Mouse (Mus musculus): ENCODE data around the gene Foxp1.

Foxp1 gene

DNA sequence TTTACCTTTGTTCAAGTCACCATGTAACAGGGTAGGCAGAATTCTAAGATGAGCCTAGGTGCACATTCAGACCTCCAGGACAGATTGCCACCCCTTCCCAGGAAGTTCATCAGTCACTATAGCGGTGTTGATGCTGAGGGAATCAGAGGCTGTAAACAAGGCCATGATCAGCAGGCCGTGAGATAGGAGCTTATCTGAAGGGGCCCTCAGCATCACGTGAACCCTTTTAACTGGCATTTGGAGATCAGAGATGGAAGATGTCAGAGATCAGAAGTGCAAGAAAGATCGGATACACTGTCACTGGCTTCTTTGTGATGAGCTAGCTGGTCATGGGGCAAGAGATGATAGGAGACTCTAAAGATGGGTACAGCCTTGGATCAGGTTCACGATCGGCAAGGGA lies 414.8 kb downstream of the Foxp1 start:
- no peak for DNase-seq

DNA sequence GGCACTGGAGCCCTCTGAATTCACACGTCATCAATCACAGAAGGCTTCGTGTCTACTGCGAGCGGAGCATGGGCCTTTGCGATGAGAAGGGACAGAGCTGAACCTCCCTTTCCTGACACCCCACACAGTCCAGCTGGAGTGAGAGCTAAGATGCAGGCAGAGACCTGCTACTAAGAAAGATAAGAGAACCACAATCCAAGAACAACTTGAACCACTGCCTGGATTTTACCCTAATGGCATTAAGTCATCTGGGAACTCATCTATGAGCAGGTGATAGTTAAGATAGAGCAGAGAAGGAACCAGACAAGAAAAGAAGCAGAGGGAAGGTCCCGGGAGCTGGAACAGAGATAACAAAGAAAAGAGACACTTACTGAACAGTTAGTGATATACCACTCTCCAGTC lies 415.4 kb downstream of the Foxp1 start:
- no peak for DNase-seq

DNA sequence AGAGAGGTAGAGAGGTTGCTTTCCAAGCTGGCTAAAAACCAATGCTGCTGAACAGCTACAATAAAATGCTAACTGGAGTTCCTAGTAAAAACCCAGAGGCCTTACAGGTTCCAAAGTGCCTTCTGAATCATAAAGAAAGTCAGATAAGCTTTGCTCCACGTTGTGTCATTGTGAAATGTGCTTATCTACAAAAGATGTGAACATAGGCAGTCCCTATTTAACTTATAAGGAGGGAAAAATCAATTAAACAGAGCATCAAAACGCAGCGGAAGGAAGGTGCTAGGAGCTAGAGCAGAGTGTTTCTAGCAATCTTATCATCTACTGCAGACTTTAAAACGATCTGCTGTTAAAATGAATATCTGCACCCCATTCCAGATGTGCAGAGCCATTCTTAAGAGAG lies 416.5 kb downstream of the Foxp1 start:
- no peak for DNase-seq

DNA sequence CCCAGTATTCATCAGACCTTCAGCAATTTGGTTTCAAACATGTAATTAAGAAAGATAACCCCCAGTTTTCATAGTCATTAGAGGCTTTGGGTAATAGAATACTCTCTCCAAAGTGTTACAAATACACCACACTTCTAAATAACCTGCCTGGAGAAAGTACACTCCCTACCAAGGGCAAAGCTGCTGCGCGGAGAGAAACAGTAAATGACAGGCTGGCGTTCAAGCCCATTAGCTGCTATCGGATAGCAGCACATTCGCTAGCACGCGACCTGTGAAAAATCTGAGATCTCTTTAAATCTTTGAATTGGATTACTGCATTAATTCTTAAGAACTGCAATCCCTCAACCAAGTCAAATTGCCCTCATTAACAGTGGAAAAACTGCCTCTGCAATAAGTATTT lies 418.1 kb downstream of the Foxp1 start:
- no peak for DNase-seq

DNA sequence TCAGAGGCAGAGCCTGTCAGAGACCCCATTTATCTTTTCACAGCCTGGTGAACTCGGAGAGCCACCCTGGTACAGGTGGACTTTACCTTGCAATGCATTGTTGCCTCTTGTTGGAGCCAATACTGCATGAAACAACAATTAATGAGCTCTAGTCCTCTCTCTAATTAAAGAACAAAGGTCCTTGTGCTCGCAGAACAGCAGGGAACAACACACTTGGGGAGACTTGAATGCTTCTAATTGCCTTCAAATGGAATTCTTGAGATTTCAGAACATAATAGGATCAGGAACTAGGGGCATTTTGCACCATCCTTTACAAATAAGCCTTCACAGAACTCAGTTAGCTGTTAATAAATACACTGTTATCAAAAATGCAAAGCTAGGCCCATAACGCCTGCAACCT lies 418.6 kb downstream of the Foxp1 start:
- DNase-seq, result no peak

DNA sequence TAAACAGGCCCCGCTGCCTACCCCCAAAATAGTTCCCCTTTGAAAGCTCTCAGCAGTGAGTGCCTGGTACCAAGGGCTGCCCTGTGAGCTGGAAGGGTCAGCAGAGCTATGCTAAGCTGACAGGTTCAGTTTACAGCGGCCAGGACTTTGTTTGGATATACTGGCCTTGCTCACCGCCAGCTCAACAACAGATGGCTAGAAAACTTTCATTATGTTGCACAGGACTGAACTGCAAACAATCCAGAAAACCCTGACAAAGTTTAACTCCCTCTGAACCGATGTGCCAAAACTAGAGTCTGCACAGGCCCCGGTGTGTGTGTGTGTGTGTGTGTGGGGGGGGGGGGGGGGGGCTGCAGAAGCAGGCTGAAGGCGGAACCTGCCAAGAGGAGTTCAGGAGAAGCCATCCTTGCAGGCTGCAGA lies 421.0 kb downstream of the Foxp1 start:
- no peak for DNase-seq

DNA sequence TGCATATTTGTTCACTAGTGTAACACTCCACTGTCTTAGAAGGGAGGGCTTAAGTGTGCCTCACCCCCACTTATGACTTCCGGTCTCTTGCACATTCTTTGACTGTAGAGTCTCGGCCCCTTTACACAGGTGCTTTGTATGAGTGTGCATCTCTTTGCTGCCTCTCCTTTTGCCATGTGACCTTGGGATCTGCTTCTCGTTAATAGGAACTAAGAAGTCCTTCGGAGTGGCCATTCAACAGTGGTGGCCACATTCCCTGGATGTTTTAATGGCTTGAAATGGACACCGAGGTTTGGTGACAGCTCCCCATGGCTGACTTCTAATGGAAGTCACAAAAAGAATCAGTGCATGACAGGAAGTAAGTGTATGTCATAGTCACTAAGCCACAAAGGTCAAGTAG lies 422.2 kb downstream of the Foxp1 start:
- no peak for DNase-seq

DNA sequence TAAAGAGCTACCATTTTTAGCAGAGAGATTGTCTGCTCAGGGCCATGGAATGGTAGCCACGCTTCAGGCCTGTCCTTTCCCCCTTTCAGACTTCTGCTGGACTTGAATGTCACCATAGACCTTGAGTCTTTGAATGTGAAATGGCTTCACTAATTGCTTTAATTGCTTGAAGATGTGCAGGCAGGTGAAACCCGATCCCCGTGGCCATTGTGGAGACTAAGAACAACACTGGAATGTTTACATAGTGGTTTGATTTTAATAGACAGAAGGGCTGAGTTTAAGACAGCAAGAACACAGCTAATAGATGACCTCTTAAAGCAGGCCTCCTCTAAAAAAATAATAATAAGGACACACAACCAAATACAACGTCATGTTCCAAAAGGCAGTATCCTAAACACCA lies 422.7 kb downstream of the Foxp1 start:
- DNase-seq, result no peak

DNA sequence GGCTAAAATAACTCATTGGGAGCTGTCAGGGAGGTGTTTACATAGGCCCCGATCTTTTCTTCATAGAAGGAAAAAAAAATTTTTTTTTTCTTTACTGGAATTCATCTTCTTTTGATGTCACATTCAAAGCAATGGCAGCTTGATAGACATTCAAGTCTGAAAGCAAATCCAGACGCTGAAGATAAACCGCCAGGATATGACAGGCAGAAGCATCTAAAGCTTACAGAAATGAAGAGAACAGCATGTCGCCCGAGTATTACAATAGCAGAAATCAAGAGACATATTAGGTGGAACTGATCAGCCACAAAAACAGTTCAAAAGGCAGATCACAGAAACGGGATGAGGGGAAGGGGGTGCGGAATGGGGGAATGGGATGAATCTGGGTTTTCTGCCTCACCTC lies 425.3 kb downstream of the Foxp1 start:
- DNase-seq, result no peak

DNA sequence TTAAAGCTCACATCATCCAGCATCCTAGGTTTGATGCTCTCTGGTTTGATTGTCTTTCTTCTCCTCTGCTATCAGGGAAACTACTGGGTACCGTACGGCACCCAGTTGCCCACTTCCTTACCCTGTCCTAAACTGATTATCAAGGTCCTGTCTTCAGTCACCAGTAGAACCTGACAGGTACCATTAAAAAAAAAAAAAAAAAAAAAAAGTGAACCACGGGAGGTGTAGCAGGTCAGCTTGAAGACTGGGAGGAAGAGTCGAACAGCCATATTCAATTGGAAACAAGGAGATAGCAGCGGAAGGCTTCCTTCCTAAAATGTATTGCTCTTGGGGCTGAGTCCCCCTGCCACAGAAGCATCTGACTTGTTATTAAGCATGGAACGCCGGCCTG lies 425.8 kb downstream of the Foxp1 start:
- no peak for DNase-seq

DNA sequence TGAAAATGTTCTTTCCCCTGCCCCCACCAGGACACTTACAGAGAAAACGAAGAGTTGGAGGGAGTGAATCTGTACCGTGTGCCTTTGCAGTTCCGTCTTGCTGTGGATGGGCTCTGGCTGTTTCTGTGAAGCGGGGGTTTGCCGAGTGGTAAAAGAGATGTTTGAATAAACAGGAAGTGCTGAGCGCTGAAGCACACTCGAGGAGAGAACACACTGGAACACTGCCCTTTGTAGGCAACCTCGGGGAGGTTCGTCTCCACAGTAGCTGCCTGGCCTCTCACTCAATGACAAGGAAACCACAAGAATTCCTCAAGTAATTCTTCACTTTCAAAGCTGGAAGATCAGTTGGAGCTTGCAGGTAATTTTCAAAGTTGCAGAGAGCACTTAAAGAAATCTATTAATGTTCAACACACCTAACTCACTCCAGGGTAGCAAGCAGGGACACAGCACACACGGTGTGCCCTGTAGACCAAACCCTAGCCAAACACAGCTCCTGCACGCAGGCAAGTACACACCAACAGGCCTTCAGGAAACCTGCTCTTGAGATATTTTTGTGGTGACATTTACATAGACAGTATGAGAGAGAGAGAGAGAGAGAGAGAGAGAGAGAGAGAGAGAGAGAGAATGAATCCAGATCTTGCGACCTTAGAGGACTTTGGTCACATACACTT lies 426.3 kb downstream of the Foxp1 start:
- DNase-seq, result peak; percentile 15

DNA sequence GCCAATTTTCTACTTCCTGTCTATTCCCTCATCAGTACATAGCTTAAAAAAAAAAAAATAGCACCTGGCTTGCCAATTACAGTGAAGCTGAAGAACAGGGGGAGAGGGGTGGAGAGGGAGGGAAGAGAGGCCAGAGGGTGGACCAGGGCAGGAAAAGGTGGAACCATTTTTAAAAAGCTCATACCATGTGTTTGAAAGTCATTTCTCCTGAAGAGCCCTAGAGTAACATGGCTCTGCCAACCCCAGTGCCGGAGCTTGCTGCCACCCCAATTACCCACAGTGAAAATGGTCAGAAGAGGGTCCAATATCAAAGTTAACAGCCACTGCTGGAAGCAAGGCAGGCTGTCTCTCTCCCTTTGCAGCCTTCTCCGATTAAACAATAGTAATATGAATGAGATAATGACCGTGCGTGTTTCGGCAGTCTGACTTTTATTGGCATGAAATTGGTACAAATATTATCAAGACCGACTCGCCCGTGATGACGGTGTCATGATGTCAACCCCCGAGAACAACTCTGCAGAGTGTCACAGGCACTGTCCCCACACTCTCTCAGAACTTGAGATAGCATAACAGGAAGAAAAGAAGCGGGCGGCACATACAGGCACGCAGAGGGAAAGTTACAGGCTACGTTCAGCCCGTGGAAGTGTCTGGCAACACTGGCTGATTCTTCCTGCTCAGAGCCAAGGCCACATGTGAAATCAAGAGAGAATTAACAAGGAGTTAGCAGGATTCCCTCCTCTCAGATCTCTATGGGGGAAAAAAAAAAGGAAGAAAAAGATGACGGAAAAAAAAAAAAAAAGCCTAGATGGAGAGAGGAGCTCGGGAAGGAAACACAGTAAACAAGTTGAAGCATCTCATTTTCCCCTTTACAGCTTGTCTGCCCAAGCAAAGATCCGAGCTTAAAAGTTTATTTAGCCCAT lies 427.1 kb downstream of the Foxp1 start:
- DNase-seq, result no peak

DNA sequence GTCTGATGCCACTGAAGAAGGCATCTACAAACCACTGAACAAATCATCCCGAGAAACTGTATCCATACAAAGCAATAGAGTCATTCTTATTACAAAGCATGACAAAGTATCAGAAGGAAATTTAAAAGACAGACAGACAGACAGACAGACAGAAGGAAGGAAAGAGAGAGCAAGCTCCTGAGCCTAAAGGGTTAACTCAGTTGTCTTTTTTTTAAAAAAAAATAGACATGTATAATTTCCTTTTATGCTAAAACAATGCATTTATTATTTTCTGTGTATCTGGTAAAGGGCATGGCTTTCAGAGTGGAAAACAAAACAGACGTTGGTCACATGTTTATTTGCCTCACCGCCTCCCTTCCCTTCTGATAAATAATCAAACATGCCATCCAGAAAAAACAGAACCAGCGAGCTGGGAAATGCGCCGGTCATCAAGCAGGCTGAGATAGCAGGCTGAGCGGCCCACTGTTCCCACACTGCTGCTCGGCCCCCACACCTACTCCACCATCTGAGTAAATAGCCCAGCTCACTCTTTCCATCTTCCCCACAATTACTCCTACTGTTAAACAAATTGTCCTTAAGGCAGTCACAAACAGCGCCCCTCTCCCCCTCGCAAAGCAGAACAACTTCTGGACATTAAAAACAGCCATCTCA lies 428.1 kb downstream of the Foxp1 start:
- no peak for DNase-seq

DNA sequence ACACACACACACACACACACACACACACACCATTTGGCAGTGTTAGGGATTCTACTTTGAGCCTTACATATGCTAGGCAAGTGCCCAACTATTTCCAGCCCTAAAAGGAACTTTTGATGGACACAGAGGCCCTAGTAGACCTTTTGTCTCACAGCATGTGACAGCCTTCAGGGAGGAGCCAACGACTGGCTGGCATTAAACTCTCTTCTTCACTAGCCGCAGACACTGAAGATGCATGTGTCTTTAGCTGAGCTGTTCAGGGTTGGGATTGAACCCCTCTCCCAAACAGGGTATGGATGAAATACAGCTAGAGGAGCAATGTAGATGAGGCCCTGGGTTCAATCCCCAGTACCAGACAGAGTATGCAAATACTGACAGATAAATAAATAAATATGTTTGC lies 428.7 kb downstream of the Foxp1 start:
- DNase-seq, result no peak

DNA sequence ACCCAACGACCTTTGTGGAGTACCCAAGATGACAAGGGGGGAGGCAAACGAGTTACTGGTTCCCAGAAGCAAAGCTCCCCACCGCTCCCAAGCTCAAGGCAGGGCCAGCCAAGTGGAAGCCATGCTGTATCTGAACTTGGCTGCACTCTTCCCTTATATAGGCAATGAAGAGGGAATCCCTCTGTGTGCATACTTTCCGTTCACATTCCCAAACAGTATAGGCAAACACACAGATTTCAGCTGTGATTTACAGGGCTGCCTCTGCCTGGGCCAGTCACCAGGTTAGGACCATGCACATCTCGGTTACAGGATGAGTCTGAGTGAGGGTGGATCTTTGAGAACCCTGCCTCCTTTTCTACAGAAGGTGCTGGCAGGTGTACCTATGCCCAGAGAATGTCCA lies 429.3 kb downstream of the Foxp1 start:
- DNase-seq, result no peak

DNA sequence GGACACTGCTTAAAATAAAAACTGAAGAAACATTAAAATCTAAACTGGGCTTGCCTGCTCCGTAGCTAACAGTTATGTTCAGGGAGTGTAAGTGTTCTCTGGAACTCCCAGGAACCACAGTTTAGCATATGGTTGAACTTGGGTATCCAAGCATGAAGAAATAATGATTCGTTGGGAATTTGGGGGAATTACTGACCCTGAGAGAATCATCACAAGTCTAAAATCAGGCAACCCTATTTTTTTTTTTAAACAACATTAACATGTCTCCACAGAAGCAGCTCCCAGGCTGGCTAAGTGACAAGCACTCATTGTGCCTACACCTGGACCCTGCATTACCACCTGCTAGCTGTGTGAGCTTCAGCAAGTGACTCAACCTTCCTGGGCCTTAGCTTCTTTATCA lies 430.7 kb downstream of the Foxp1 start:
- no peak for DNase-seq

DNA sequence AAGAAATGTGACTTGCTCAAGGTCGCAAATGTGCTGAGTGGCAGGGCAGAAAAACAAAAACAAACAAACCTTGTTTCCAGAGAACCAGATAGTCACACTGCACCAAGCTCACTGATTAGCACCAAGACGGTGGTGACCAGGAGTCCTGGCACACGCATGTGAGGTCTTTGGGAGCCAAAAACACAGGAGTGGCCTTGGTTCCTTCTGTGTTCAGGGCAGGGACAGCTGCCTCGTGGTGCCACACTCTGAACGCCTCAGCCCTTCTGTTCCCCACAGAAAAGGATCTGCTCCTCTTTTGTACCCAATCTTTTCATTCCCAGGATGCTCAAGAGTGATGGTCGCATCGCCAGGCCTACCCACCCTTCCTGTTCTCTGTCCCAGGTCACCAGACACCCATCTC lies 434.9 kb downstream of the Foxp1 start:
- DNase-seq, result no peak

DNA sequence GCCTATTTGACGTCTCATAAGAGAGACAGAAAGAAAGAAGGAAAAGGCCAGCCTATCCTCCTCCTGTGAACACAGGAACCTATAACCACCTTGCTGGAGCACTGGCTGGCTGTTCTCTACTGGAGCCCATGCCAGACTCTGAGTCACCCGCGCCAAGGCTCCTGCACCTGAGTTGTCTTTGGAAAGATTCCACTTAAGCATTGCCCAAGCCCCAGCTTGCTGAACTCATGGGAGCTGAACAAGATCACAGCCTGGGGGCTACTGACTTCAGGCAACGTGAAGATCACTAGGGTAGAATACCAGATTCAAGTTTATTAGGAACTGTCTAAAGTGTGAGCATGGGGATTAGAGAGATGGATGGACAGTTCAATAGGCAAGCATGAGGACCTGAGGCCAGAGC lies 437.6 kb downstream of the Foxp1 start:
- DNase-seq, result no peak

DNA sequence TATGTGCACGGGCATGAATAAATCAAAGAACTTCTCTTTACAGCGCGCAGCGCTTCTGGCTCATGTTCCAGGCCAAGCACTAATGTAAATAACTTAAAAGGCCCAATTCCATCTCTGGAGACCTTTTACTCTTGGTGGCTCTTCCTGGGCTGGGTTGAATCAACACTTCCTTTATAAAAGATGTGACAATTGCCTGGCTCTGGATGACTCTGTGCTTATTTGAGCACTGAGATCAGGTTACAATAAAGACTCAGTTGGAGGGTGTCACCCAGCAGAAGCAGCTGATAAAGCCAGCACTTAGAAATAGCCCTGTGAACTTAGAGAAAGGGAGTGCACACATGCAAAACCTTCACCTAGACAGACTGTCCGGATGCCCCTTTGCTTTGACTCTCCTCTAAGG lies 441.3 kb downstream of the Foxp1 start:
- no peak for DNase-seq

DNA sequence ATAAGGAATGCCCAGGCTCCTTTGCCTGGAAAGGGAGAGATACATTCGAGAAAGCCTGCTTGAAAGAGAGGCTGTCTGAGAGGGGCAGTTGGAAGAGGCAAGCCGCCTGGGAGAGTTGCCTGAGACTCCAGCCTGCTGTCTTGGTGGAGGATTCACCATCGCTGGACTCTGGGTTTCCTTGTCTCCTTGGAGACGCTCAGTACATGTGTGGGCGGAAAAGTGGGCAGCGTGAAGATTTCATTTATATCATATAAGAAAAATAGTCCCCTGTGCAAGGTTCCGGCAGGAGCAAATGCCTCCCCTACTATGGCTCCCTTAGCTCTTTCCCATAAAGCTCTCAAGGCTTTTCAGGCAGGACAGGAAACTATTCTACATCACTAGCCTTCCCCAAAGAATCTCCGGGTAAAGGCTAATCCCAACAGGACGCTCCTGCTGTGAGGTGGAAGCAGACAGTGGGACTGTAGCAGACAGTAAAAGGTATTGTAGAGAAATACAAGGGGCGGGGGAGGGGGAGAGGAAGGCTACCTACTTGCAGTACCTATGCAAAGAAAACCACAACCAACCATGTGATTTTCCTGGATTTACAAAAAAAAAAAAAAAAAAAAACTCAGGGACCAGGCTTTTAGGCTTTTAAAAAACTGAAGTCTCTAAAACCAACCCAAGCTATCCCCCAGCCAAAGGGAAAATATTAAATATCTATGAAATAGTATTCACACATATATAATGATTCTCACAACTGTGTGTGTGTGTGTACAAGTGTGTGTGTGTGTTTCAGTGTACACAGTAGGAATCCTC lies 443.3 kb downstream of the Foxp1 start:
- peak; percentile 52 for DNase-seq

DNA sequence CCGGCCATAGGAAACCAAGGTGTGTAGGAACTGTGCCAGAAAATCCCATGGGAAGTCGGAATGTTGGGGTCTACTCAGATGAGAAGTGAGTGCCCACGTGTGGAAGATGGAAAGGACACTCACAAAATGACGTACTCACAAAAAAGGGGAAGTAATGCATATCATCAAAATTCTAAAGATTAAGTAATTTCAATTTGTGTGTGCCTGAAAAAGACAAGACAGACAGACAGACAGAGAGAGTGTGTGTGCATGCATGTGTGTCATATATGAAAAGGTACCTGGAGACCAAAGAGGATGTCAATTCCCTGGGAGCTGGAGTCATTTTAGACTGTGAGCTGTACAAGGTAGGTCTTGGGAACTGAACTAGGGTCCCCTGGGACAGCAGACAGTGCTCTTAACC lies 444.4 kb downstream of the Foxp1 start:
- DNase-seq, result no peak

DNA sequence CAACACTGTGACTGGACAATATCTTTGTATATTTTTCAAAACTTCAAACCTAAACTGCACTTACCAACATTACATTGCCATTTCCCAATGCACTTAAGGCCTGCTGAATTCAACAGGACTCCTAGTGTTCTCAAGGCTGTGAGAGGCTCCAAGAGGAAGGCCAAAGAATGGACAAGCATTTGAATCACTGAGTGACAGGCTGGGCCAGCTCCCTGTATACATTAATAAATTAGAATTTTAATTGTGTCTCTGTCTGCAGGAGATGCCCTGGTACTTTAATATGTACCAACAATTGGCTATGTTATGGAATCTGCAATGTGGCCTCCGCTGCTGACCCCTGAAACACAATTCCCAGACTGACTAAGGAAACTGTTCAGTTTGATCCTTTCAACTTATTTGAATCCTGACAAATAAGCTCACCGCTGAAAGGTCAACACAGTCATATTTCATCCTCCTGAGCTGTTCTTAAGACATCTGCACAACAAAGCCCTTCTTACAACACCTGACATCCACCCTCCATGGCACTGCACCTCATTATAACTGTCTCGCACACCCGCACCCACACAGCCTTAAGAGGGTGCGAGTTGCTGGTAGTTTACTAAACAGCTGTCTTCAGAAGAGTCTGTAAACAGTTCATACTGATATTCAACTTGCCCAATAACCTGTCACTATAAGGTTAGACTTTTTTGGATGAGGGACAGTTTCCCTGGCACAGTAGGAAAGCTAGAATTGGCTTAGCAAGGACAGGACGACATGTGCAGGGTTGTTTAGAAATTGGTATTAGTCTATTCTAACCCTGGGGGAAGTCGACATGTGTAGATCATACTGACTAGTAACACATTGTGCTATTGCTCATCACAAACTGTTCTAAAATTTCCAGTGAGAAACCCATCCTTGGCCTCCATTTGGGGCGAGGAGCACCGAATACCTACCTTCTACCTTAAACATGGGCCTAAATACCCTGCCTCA lies 448.9 kb downstream of the Foxp1 start:
- no peak for DNase-seq

All from right cerebral cortex, postnatal 14 days (tissue).